Comparison of ENCODE assay signal across 8 mouse cellular contexts in genomic region chr9:95559059-95559935, GRCm38 (mm10). TPM values are rescaled to one million over a fixed set of nuclear protein-coding genes. Genes with fewer than 3 reads are reported as not detected.
DNase-seq lines count a peak whose midpoint lies in the region; ATAC-seq and TF ChIP-seq lines count a peak whose summit lies in the region.

TSS of gene Paqr9 (plus strand) at chr9:95559657.

- no peak for TF ChIP-seq CTCF in hindbrain, postnatal 0 days (IDR thresholded peaks at IDR 0.05; ENCODE audit: low read depth)
- TF ChIP-seq CTCF in stomach, postnatal 0 days (IDR thresholded peaks at IDR 0.05; ENCODE audit: low read depth) = no peak

- H3K9ac ChIP-seq in hindbrain, postnatal 0 days (replicated peaks; ENCODE audit: low read length) = peak within 1 kb of the TSS; percentile 77
- peak within 1 kb of the TSS; percentile 74 for H3K9ac ChIP-seq in midbrain, embryonic 15.5 days
- no peak within 1 kb of the TSS for H3K9ac ChIP-seq in stomach, postnatal 0 days (ENCODE audit: low read length)

- peak; percentile 87 for DNase-seq in heart, adult 11 months
- DNase-seq in heart, adult 9 months (ENCODE audit: low spot score in 2 of 2) = no peak
- DNase-seq in cerebellum, adult 9-11 months = peak; percentile 81
- DNase-seq in frontal cortex, adult 2 months (ENCODE audit: extremely low spot score in 1 of 2, low spot score in 1 of 2) = peak in 1 of 2 experiments; percentile 49
- DNase-seq in hindbrain, postnatal 0 days (ENCODE audit: low spot score) = peak; percentile 76
- peak; percentile 66 to 72 for DNase-seq in left cerebral cortex, postnatal 14 days (ENCODE audit: low spot score in 2 of 2)
- DNase-seq in stomach, postnatal 0 days (ENCODE audit: low spot score) = peak; percentile 24

- WGBS in hindbrain, postnatal 0 days = under 1% methylated on average over 59 of the region's 118 CpGs
- 1% methylated on average over 43 of the region's 118 CpGs for WGBS in midbrain, embryonic 15.5 days
- 1% methylated on average over 59 of the region's 118 CpGs for WGBS in stomach, postnatal 0 days

- H3K4me3 ChIP-seq in hindbrain, postnatal 0 days (ENCODE audit: low read length) = peak within 1 kb of the TSS; percentile 67
- H3K4me3 ChIP-seq in midbrain, embryonic 15.5 days = peak within 1 kb of the TSS; percentile 63
- H3K4me3 ChIP-seq in stomach, postnatal 0 days (ENCODE audit: low read depth, low read length) = peak within 1 kb of the TSS; percentile 47

- intact Hi-C loops in left cerebral cortex, postnatal 14 days (cut with DNase I) = no loop called here

- H3K4me2 ChIP-seq in hindbrain, postnatal 0 days (ENCODE audit: low read depth, low read length) = peak within 1 kb of the TSS; percentile 89
- peak within 1 kb of the TSS; percentile 79 for H3K4me2 ChIP-seq in midbrain, embryonic 15.5 days
- H3K4me2 ChIP-seq in stomach, postnatal 0 days (replicated peaks; ENCODE audit: low read depth) = peak within 1 kb of the TSS; percentile 84

- no peaks in the 10 kb centered on the region for H3K36me3 ChIP-seq in hindbrain, postnatal 0 days (ENCODE audit: insufficient read depth, low read length)
- no peaks in the 10 kb centered on the region for H3K36me3 ChIP-seq in midbrain, embryonic 15.5 days (replicated peaks)
- no peaks in the 10 kb centered on the region for H3K36me3 ChIP-seq in stomach, postnatal 0 days (ENCODE audit: control insufficient read depth, insufficient read depth, low read length)

- peak within 1 kb of the TSS; percentile 79 for H3K27ac ChIP-seq in hindbrain, postnatal 0 days
- peak within 1 kb of the TSS; percentile 79 for H3K27ac ChIP-seq in midbrain, embryonic 15.5 days
- no peak within 1 kb of the TSS for H3K27ac ChIP-seq in stomach, postnatal 0 days (replicated peaks)

- no peak for TF ChIP-seq EP300 in stomach, postnatal 0 days (optimal IDR thresholded peaks at IDR 0.05)

- no peaks in the 10 kb centered on the region for H3K27me3 ChIP-seq in hindbrain, postnatal 0 days (ENCODE audit: insufficient read depth, low read length)
- H3K27me3 ChIP-seq in midbrain, embryonic 15.5 days (replicated peaks) = peaks cover 12% of the 10 kb centered on the region
- H3K27me3 ChIP-seq in stomach, postnatal 0 days (ENCODE audit: control insufficient read depth, insufficient read depth, low read length) = peaks cover 26% of the 10 kb centered on the region

- no peaks in the 10 kb centered on the region for H3K9me3 ChIP-seq in hindbrain, postnatal 0 days (ENCODE audit: low read length)
- H3K9me3 ChIP-seq in midbrain, embryonic 15.5 days = no peaks in the 10 kb centered on the region
- H3K9me3 ChIP-seq in stomach, postnatal 0 days (ENCODE audit: control insufficient read depth, low read length) = no peaks in the 10 kb centered on the region

- H3K4me1 ChIP-seq in hindbrain, postnatal 0 days (ENCODE audit: insufficient read depth, low read length) = peaks cover 10% of the 10 kb centered on the region; the same call in 1 of the 2 replicates
- peaks cover 33% of the 10 kb centered on the region for H3K4me1 ChIP-seq in midbrain, embryonic 15.5 days
- H3K4me1 ChIP-seq in stomach, postnatal 0 days (replicated peaks; ENCODE audit: control insufficient read depth, insufficient read depth) = no peaks in the 10 kb centered on the region

- peak; percentile 75 for ATAC-seq in hindbrain, postnatal 0 days
- ATAC-seq in midbrain, embryonic 15.5 days (replicated peaks) = peak; percentile 71
- ATAC-seq in stomach, postnatal 0 days (ENCODE audit: low FRiP score, low TSS enrichment) = peak; percentile 74

RNA-seq across cellular contexts. Expression of gene Paqr9, which starts in this region (rescaled TPM):
- 14.7 and 14.9 TPM in 2 replicates for polyA plus RNA-seq in frontal cortex, adult 2 months (2012; rRNA removed)
- total RNA-seq in hindbrain, postnatal 0 days (2014; rRNA removed) = 22.2 and 22.3 TPM in 2 replicates
- 5.9 and 6.0 TPM in 2 replicates for polyA plus RNA-seq in hindbrain, postnatal 0 days (2015; fragmentation: Nextera tagmentation; extraction: Ambion mirVana)
- total RNA-seq in left cerebral cortex, postnatal 14 days (2021) = 10 to 100 TPM; 37.2 to 39.2 TPM
- 5.1 and 5.3 TPM in 2 replicates for polyA plus RNA-seq in midbrain, embryonic 15.5 days (2015; fragmentation: Nextera tagmentation; extraction: Ambion mirVana)
- polyA plus RNA-seq in stomach, postnatal 0 days (2015; fragmentation: Nextera tagmentation; extraction: Ambion mirVana) = 0.11 and 0.18 TPM in 2 replicates

Comparison
In these comparisons a context has a peak if more than half of its experiments do, and no peak if none do; other contexts are left out.
1. DNase-seq: peak in heart, adult 11 months (single experiment), cerebellum, adult 9-11 months (single experiment), hindbrain, postnatal 0 days (single experiment) and left cerebral cortex, postnatal 14 days (2 of 2); none in heart, adult 9 months (0 of 2).
2. Peak in DNase-seq, ATAC-seq, H3K4me3 ChIP-seq and H3K4me2 ChIP-seq in stomach, postnatal 0 days; RNA of the gene not detected or under 1 TPM.
3. Peak in every context shown above with its lines, with median percentiles within 50 percentile points of each other: ATAC-seq, H3K4me2 ChIP-seq and H3K4me3 ChIP-seq.